Mouse (Mus musculus) leukemia stem cell, adult 10-12 weeks (primary cell): ENCODE data around the gene Upf2. TPM values are rescaled to one million over a fixed set of nuclear protein-coding genes. Genes with fewer than 3 reads are reported as not detected.

Experiments
- polyA plus RNA-seq: library from polyadenylated mRNA; stranded (reverse); fragments of >175 nt; gene quantifications from 2 replicates; pipeline ENCODE4 v1.2.3, GENCODE M21; 2012; ENCODE audit warnings: low replicate concordance

Gene Upf2
- 0.92 and 2.4 TPM in 2 replicates for polyA plus RNA-seq

DNA sequence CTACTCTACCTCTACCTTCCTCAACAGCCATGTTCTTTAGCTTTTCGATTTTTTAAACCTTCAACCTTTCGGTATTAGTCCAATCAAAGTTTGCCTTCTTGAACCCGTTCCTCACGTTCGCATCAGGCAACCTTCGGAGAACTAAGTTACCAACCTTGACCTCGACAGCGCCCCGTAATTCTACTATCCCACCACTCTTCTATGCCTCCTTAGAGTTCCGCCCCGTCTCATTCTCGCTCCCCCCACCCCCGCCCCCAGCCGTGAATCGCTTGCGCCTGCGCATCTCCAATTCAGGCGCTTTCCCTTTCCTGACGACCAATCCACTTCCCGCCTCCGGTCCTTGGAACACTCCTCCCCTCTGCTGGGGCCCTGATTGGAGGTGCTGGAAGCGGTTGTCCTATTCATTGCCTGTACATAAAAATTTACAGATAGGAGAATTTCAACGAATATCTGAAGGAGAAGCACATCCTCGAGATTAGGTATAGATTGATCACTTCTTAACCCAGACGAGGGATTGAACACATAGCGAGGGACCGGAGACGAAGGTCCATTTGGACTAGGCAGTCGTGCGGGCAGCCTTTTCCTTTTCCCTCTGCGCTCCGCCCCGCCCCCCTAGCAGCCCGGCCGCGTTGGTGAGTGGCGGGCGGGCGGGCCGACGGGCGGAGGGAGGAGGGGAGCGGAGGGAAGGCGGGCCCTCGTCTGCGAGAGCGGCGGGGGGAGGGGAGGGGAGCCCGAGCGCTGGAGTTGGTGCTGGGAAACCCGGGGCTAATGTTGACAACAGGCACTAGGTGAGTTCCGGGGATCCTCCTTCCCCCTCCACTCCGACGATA is at the start of gene Upf2:
Gene Upf2 (plus strand): TSS at position 704 of the 830 bp plus-strand sequence.

DNA sequence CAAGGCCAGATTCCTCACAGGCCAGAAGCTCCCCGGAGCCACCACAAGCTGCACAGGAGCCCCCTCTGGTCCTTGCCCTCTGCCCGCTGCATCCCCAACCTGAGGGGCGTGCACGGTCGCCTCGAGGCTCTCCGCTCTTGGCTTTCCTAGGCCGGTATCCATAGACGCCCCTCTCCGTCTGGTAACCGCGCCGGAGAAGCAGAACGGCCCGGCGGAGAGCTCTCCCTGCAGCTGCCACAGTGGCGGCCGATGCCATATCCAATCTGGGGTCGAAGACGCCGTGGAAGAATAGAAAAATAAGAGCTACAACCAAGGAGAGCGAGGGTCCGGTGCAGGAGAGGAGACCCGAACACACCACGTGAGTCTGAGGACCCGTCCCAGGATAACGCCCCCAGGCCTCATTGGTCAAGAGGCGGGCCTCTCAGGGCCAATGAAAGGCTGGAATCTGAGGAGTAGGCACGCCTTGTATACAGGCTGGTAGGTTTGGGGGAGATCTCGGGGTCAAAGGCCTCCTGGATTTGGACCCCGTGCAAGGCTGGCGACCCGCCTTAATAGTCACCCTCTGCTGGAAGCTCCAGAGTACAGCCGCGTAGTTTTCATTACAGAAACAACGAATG is 8.7 kb upstream of the Upf2 start, which contains the start of gene Dhtkd1:
Gene Dhtkd1 (minus strand): TSS at position 377 of the 617 bp plus-strand sequence.

Other genes starting within 250 kb of the Upf2 start
- gene Camk1d, start 237.0 kb upstream of the Upf2 start, polyA plus RNA-seq, result 13.9 and 26.5 TPM in 2 replicates
- 2.0 and 25.4 TPM in 2 replicates for gene Nudt5, start 106.5 kb upstream of the Upf2 start, polyA plus RNA-seq
- 38.1 and 47.4 TPM in 2 replicates for gene Cdc123, start 106.3 kb upstream of the Upf2 start, polyA plus RNA-seq
- gene Gm13199, start 88.5 kb upstream of the Upf2 start, polyA plus RNA-seq, result not detected in 2 replicates
- gene Sec61a2, start 56.0 kb upstream of the Upf2 start, polyA plus RNA-seq, result 0.30 and 2.0 TPM in 2 replicates
- gene Dhtkd1, start 8.7 kb upstream of the Upf2 start, polyA plus RNA-seq, result 0.06 TPM in 1 of 2 replicates, not detected in the other
- gene Proser2, start 178.7 kb downstream of the Upf2 start, polyA plus RNA-seq, result 0.46 and 1.4 TPM in 2 replicates